Mouse (Mus musculus) frontal cortex, postnatal 36 days (tissue): ENCODE data around the gene Hes6.

Experiments
- DNase-seq, 2 experiments: peaks; one replicate each; pipeline ENCODE4 v3.0.0; 2022; ENCODE audit warnings: low spot score in 2 of 2

Hes6 gene

GRCm38 (mm10) chr1:91413898-91414594 is at the start of gene Hes6:
Gene Hes6 (minus strand): TSS chr1:91414038.
- DNase-seq: peak in 1 of 2 experiments; percentile 62

GRCm38 (mm10) chr1:91463336-91463995 is 49.6 kb upstream of the Hes6 start:
- DNase-seq: no peak

GRCm38 (mm10) chr1:91460564-91460963 is 46.7 kb upstream of the Hes6 start:
- DNase-seq: no peak

- DNase-seq: no peak
These were observed 46.2 kb upstream of the Hes6 start for GRCm38 (mm10) chr1:91460069-91460468.

GRCm38 (mm10) chr1:91459059-91459809 is 45.4 kb upstream of the Hes6 start, which contains the start of gene Per2:
Gene Per2 (minus strand): TSS chr1:91459324.
- DNase-seq: peak; percentile 99 to 100

GRCm38 (mm10) chr1:91458223-91458861 is 44.5 kb upstream of the Hes6 start:
- peak; percentile 65 to 79 for DNase-seq

GRCm38 (mm10) chr1:91457698-91458097 is 43.9 kb upstream of the Hes6 start:
- peak; percentile 65 to 77 for DNase-seq

- DNase-seq: no peak
These were observed 43.3 kb upstream of the Hes6 start for GRCm38 (mm10) chr1:91457116-91457515.

GRCm38 (mm10) chr1:91456301-91456801 is 42.5 kb upstream of the Hes6 start:
- DNase-seq: peak; percentile 25 to 27

GRCm38 (mm10) chr1:91455661-91456161 is 41.9 kb upstream of the Hes6 start:
- no peak for DNase-seq

GRCm38 (mm10) chr1:91454927-91455326 is 41.1 kb upstream of the Hes6 start:
- no peak for DNase-seq

- no peak for DNase-seq
These were observed 40.5 kb upstream of the Hes6 start for GRCm38 (mm10) chr1:91454366-91454765.

- no peak for DNase-seq
These were observed 40.1 kb upstream of the Hes6 start for GRCm38 (mm10) chr1:91453932-91454331.

GRCm38 (mm10) chr1:91451547-91452084 is 37.8 kb upstream of the Hes6 start:
- DNase-seq: no peak

- no peak for DNase-seq
These were observed 37.0 kb upstream of the Hes6 start for GRCm38 (mm10) chr1:91450851-91451250.

GRCm38 (mm10) chr1:91448688-91449087 is 34.9 kb upstream of the Hes6 start:
- no peak for DNase-seq

- DNase-seq: no peak
These were observed 32.7 kb upstream of the Hes6 start for GRCm38 (mm10) chr1:91446511-91446910.

GRCm38 (mm10) chr1:91446060-91446459 is 32.2 kb upstream of the Hes6 start:
- peak; percentile 19 to 22 for DNase-seq

- DNase-seq: peak; percentile 19 to 63
These were observed 31.3 kb upstream of the Hes6 start for GRCm38 (mm10) chr1:91444841-91445830.

GRCm38 (mm10) chr1:91442350-91442990 is 28.6 kb upstream of the Hes6 start:
- DNase-seq: no peak
